Mouse (Mus musculus) hindbrain, embryonic 10.5 days (tissue): ENCODE measurements around the gene Kat2b. TPM values are rescaled to one million over a fixed set of nuclear protein-coding genes. Genes with fewer than 3 reads are reported as not detected.
"Not testable (repeated sequence)": the region's sequence is repeated elsewhere in the genome, so short reads cannot be mapped to it uniquely, and the experiment has no call there.

Source experiments
- DNase-seq: peaks from one replicate; pipeline ENCODE4 v3.0.0-alpha.2; 2017; ENCODE audit warnings: low spot score
- H3K27ac ChIP-seq: fragments of 300-500 bp; sonication (generic); 2 replicates; pipeline ENCODE4 v1.5.1; 2016; ENCODE audit warnings: mild to moderate bottlenecking, moderate library complexity
- H3K27me3 ChIP-seq: fragments of 300-500 bp; sonication (generic); 2 replicates; pipeline ENCODE4 v1.6.1; 2016; ENCODE audit warnings: mild to moderate bottlenecking; ENCODE audit not compliant: poor library complexity, insufficient read depth, severe bottlenecking
- H3K36me3 ChIP-seq: fragments of 300-500 bp; sonication (generic); 2 replicates; pipeline ENCODE4 v1.6.1; 2016; ENCODE audit warnings: mild to moderate bottlenecking, moderate library complexity
- H3K4me1 ChIP-seq: fragments of 300-500 bp; sonication (generic); replicated peaks from 2 replicates; pipeline ENCODE4 v1.6.1; 2016; ENCODE audit warnings: mild to moderate bottlenecking
- H3K4me3 ChIP-seq: fragments of 300-500 bp; sonication (generic); 2 replicates; pipeline ENCODE4 v1.5.1; 2016; ENCODE audit warnings: mild to moderate bottlenecking, moderate library complexity
- H3K9me3 ChIP-seq: fragments of 300-500 bp; sonication (generic); 2 replicates; pipeline ENCODE4 v1.6.1; 2016; ENCODE audit warnings: mild to moderate bottlenecking, moderate library complexity
- WGBS: fragments of 180-500 bp; shearing (Covaris S2); methylation state at CpG from one replicate; pipeline ENCODE4 v1.1.7; 2016; 5-methylcytosine and 5-hydroxymethylcytosine counted together
- polyA plus RNA-seq: library from polyadenylated mRNA; unstranded; fragments of >200 nt; fragmentation: Nextera tagmentation; extraction: Ambion mirVana; gene quantifications from 2 replicates; pipeline ENCODE4 v1.2.1, GENCODE M21; 2016

Gene Kat2b
- polyA plus RNA-seq, 1 experiment from 2014 or later, result 2.5 TPM

- H3K27ac ChIP-seq, result no peak overlapping the region
- H3K4me3 ChIP-seq, result no peak overlapping the region
- WGBS, result 85% methylated on average over 1 of the region's 1 CpGs
- no peak for DNase-seq
- no peaks in the 10 kb centered on the region for H3K27me3 ChIP-seq
- no peaks in the 10 kb centered on the region for H3K36me3 ChIP-seq
- no peaks in the 10 kb centered on the region for H3K4me1 ChIP-seq
- H3K9me3 ChIP-seq, result no peaks in the 10 kb centered on the region
Observed at GRCm38 (mm10) chr17:53718474-53718873, 151.8 kb downstream of the Kat2b start.

DNA sequence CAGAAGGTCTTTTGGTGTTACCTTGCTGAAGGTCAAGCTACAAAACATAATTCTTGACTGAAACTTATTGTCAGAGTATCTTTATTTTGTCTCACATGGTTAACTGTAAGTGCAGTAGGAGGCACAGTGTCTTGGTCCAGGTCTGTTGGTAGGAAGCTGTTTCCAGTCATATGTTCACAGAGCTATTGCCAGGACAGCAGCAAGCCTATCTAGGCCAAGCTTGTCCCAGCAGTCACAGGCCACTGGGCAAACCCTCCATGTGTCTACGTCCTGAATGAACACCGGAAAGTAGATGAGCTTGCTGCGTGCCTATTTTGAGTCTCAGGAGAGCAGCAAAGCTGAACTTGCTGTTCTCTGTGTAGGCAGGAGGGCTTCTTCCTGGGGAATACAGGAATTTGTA, 152.3 kb downstream of the Kat2b start:
- not testable (repeated sequence) for H3K4me1 ChIP-seq, DNase-seq, H3K9me3 ChIP-seq, H3K4me3 ChIP-seq, H3K36me3 ChIP-seq, H3K27me3 ChIP-seq, H3K27ac ChIP-seq
- 89% methylated on average over 3 of the region's 3 CpGs for WGBS

Other genes starting within 250 kb of the Kat2b start
- gene Efhb, start 103.5 kb upstream of the Kat2b start, polyA plus RNA-seq, result 0.84 and 0.95 TPM in 2 replicates
- gene Rab5a, start 87.6 kb upstream of the Kat2b start, polyA plus RNA-seq, result 68.6 and 72.7 TPM in 2 replicates
- 0.18 and 0.29 TPM in 2 replicates for gene Pp2d1, start 27.4 kb upstream of the Kat2b start, polyA plus RNA-seq
- gene Sgo1, start 122.5 kb downstream of the Kat2b start, polyA plus RNA-seq, result 36.3 and 47.8 TPM in 2 replicates